Mouse (Mus musculus) embryonic facial prominence, embryonic 12.5 days (tissue): ENCODE measurements around the gene Iars2. TPM values are rescaled to one million over a fixed set of nuclear protein-coding genes. Genes with fewer than 3 reads are reported as not detected.

Experiments used
- ATAC-seq: fragments of 200-750 bp; cut with Nextera tagmentation; 2 replicates; pipeline ENCODE4 v1.8.0; 2017; ENCODE audit not compliant: insufficient number of reproducible peaks, insufficient read depth, low FRiP score, low TSS enrichment
- H3K27ac ChIP-seq: fragments of 300-500 bp; sonication (generic); 2 replicates; pipeline ENCODE4 v1.5.1; 2016; ENCODE audit warnings: mild to moderate bottlenecking
- H3K27me3 ChIP-seq: fragments of 300-500 bp; sonication (generic); 2 replicates; pipeline ENCODE4 v1.6.1; 2016; ENCODE audit warnings: mild to moderate bottlenecking, moderate library complexity
- H3K36me3 ChIP-seq: fragments of 300-500 bp; sonication (generic); 2 replicates; pipeline ENCODE4 v1.6.1; 2016; ENCODE audit warnings: mild to moderate bottlenecking
- H3K4me1 ChIP-seq: fragments of 300-500 bp; sonication (generic); 2 replicates; pipeline ENCODE4 v1.6.1; 2016
- H3K4me2 ChIP-seq: fragments of 300-500 bp; sonication (generic); replicated peaks from 2 replicates; pipeline ENCODE4 v1.6.1; 2016; ENCODE audit warnings: mild to moderate bottlenecking, moderate library complexity
- H3K4me3 ChIP-seq: fragments of 300-500 bp; sonication (generic); 2 replicates; pipeline ENCODE4 v1.5.1; 2016; ENCODE audit warnings: mild to moderate bottlenecking
- H3K9ac ChIP-seq: fragments of 300-500 bp; sonication (generic); 2 replicates; pipeline ENCODE4 v1.6.1; 2016; ENCODE audit warnings: mild to moderate bottlenecking, moderate library complexity
- H3K9me3 ChIP-seq: fragments of 300-500 bp; sonication (generic); 2 replicates; pipeline ENCODE4 v1.6.1; 2016; ENCODE audit warnings: mild to moderate bottlenecking, moderate library complexity
- WGBS: fragments of 180-500 bp; shearing (Covaris S2); methylation state at CpG from one replicate; pipeline ENCODE4 v1.1.7; 2016; 5-methylcytosine and 5-hydroxymethylcytosine counted together
- polyA plus RNA-seq: library from polyadenylated mRNA; unstranded; fragments of >200 nt; fragmentation: Nextera tagmentation; extraction: Ambion mirVana; gene quantifications from 2 replicates; pipeline ENCODE4 v1.2.1, GENCODE M21; 2016

The Iars2 gene
- polyA plus RNA-seq, 1 experiment from 2014 or later, result 29.1 TPM

- Histone ChIP-seq H3K4me3 (no peak overlapping the region), H3K9ac (no peak overlapping the region), H3K36me3 (peaks cover 65% of the 10 kb centered on the region), H3K4me2 (no peak overlapping the region), H3K27me3 (no peaks in the 10 kb centered on the region), H3K9me3 (no peaks in the 10 kb centered on the region), H3K27ac (no peak overlapping the region), H3K4me1 (no peaks in the 10 kb centered on the region)
- no peak for ATAC-seq
- WGBS, result 94% methylated on average over 8 of the region's 8 CpGs
Measured at GRCm38 (mm10) chr1:185353351-185353750, 24.2 kb upstream of the Iars2 start.

GRCm38 (mm10) chr1:185352151-185352550 is 23.0 kb upstream of the Iars2 start:
- WGBS, result 92% methylated on average over 12 of the region's 12 CpGs
- Histone ChIP-seq H3K36me3 (peaks cover 70% of the 10 kb centered on the region), H3K27me3 (no peaks in the 10 kb centered on the region), H3K4me2 (no peak overlapping the region), H3K4me3 (no peak overlapping the region), H3K9ac (no peak overlapping the region), H3K9me3 (no peaks in the 10 kb centered on the region), H3K4me1 (no peaks in the 10 kb centered on the region), H3K27ac (no peak overlapping the region)
- ATAC-seq, result no peak

- Histone ChIP-seq H3K4me1 (no peaks in the 10 kb centered on the region), H3K27me3 (no peaks in the 10 kb centered on the region), H3K27ac (no peak overlapping the region), H3K4me3 (no peak overlapping the region), H3K9ac (no peak overlapping the region), H3K9me3 (no peaks in the 10 kb centered on the region), H3K36me3 (peaks cover 75% of the 10 kb centered on the region), H3K4me2 (no peak overlapping the region)
- WGBS, result 89% methylated on average over 4 of the region's 4 CpGs
- no peak for ATAC-seq
Measured at GRCm38 (mm10) chr1:185350611-185351010, 21.4 kb upstream of the Iars2 start.

- Histone ChIP-seq H3K27ac (no peak overlapping the region), H3K4me2 (no peak overlapping the region), H3K36me3 (peaks cover 76% of the 10 kb centered on the region), H3K4me3 (no peak overlapping the region), H3K9me3 (no peaks in the 10 kb centered on the region), H3K9ac (no peak overlapping the region), H3K4me1 (no peaks in the 10 kb centered on the region), H3K27me3 (no peaks in the 10 kb centered on the region)
- WGBS, result 92% methylated on average over 14 of the region's 14 CpGs
- ATAC-seq, result no peak
Measured at GRCm38 (mm10) chr1:185349741-185350140, 20.5 kb upstream of the Iars2 start.

GRCm38 (mm10) chr1:185346188-185346587 is 17.0 kb upstream of the Iars2 start:
- H3K4me2 ChIP-seq, result no peak overlapping the region
- H3K27me3 ChIP-seq, result no peaks in the 10 kb centered on the region
- WGBS, result 80% methylated on average over 10 of the region's 10 CpGs
- ATAC-seq, result no peak
- no peak overlapping the region for H3K9ac ChIP-seq
- no peak overlapping the region for H3K4me3 ChIP-seq
- no peak overlapping the region for H3K27ac ChIP-seq
- peaks cover 85% of the 10 kb centered on the region for H3K36me3 ChIP-seq
- H3K9me3 ChIP-seq, result no peaks in the 10 kb centered on the region
- H3K4me1 ChIP-seq, result no peaks in the 10 kb centered on the region

GRCm38 (mm10) chr1:185343422-185343821 is 14.2 kb upstream of the Iars2 start:
- WGBS, result 83% methylated on average over 8 of the region's 8 CpGs
- Histone ChIP-seq H3K36me3 (peaks cover 83% of the 10 kb centered on the region), H3K4me3 (no peak overlapping the region), H3K4me1 (no peaks in the 10 kb centered on the region), H3K4me2 (no peak overlapping the region), H3K27ac (no peak overlapping the region), H3K27me3 (no peaks in the 10 kb centered on the region), H3K9me3 (no peaks in the 10 kb centered on the region), H3K9ac (no peak overlapping the region)
- no peak for ATAC-seq

GRCm38 (mm10) chr1:185342441-185342840 is 13.2 kb upstream of the Iars2 start:
- 94% methylated on average over 4 of the region's 4 CpGs for WGBS
- H3K27me3 ChIP-seq, result no peaks in the 10 kb centered on the region
- H3K9ac ChIP-seq, result no peak overlapping the region

GRCm38 (mm10) chr1:185336535-185336934 is 7.3 kb upstream of the Iars2 start:
- no peak overlapping the region for H3K9ac ChIP-seq
- H3K27ac ChIP-seq, result no peak overlapping the region
- H3K4me1 ChIP-seq, result peaks cover 11% of the 10 kb centered on the region; the same call in 1 of the 2 replicates
- no peak overlapping the region for H3K4me3 ChIP-seq
- H3K27me3 ChIP-seq, result no peaks in the 10 kb centered on the region
- H3K36me3 ChIP-seq, result peaks cover 24% of the 10 kb centered on the region
- H3K4me2 ChIP-seq, result no peak overlapping the region
- 64% methylated on average over 3 of the region's 3 CpGs for WGBS
- no peak for ATAC-seq
- no peaks in the 10 kb centered on the region for H3K9me3 ChIP-seq

More at GRCm38 (mm10) chr1:185342441-185342840, 13.2 kb upstream of the Iars2 start:
- peaks cover 74% of the 10 kb centered on the region for H3K36me3 ChIP-seq
- ATAC-seq, result no peak
- H3K27ac ChIP-seq, result no peak overlapping the region
- no peaks in the 10 kb centered on the region for H3K4me1 ChIP-seq
- H3K4me3 ChIP-seq, result no peak overlapping the region
- H3K9me3 ChIP-seq, result no peaks in the 10 kb centered on the region
- no peak overlapping the region for H3K4me2 ChIP-seq

GRCm38 (mm10) chr1:185335231-185335765 is 6.1 kb upstream of the Iars2 start:
- peaks cover 12% of the 10 kb centered on the region for H3K36me3 ChIP-seq
- H3K9ac ChIP-seq, result no peak overlapping the region
- no peak overlapping the region for H3K27ac ChIP-seq
- no peak overlapping the region for H3K4me3 ChIP-seq
- H3K4me2 ChIP-seq, result no peak overlapping the region
- H3K4me1 ChIP-seq, result peaks cover 11% of the 10 kb centered on the region; the same call in 1 of the 2 replicates
- WGBS, result 78% methylated on average over 6 of the region's 6 CpGs
- no peaks in the 10 kb centered on the region for H3K9me3 ChIP-seq
- H3K27me3 ChIP-seq, result no peaks in the 10 kb centered on the region
- no peak for ATAC-seq

- Histone ChIP-seq H3K4me2 (no peak overlapping the region), H3K27me3 (no peaks in the 10 kb centered on the region), H3K27ac (no peak overlapping the region), H3K4me3 (no peak overlapping the region), H3K36me3 (peaks cover 5% of the 10 kb centered on the region; the same call in 1 of the 2 replicates), H3K9ac (no peak overlapping the region), H3K4me1 (peaks cover 11% of the 10 kb centered on the region; the same call in 1 of the 2 replicates), H3K9me3 (no peaks in the 10 kb centered on the region)
- ATAC-seq, result no peak
- 86% methylated on average over 4 of the region's 4 CpGs for WGBS
Measured at GRCm38 (mm10) chr1:185334136-185334535, 4.9 kb upstream of the Iars2 start.

- H3K9me3 ChIP-seq, result no peaks in the 10 kb centered on the region
- no peak overlapping the region for H3K4me3 ChIP-seq
- no peaks in the 10 kb centered on the region for H3K27me3 ChIP-seq
- no peak overlapping the region for H3K9ac ChIP-seq
- H3K4me1 ChIP-seq, result peaks cover 11% of the 10 kb centered on the region; the same call in 1 of the 2 replicates
- no peak for ATAC-seq
- H3K4me2 ChIP-seq, result no peak overlapping the region
- 88% methylated on average over 5 of the region's 5 CpGs for WGBS
- H3K36me3 ChIP-seq, result peaks cover 3% of the 10 kb centered on the region; the same call in 1 of the 2 replicates
- no peak overlapping the region for H3K27ac ChIP-seq
Measured at GRCm38 (mm10) chr1:185333651-185334050, 4.5 kb upstream of the Iars2 start.

- H3K4me1 ChIP-seq, result peaks cover 11% of the 10 kb centered on the region; the same call in 1 of the 2 replicates
- peak within 1 kb of the TSS; percentile 84 for H3K27ac ChIP-seq
- H3K36me3 ChIP-seq, result peaks cover 2% of the 10 kb centered on the region; the same call in 1 of the 2 replicates
- peak within 1 kb of the TSS; percentile 59 for H3K4me3 ChIP-seq
- peak within 1 kb of the TSS; percentile 64 for H3K9ac ChIP-seq
- ATAC-seq, result peak; percentile 76
- H3K27me3 ChIP-seq, result no peaks in the 10 kb centered on the region
- H3K4me2 ChIP-seq, result peak within 1 kb of the TSS; percentile 77
- H3K9me3 ChIP-seq, result no peaks in the 10 kb centered on the region
- under 1% methylated on average over 32 of the region's 32 CpGs for WGBS
Measured at GRCm38 (mm10) chr1:185331983-185332430, 2.8 kb upstream of the Iars2 start, which contains the start of gene Bpnt1. Gene Bpnt1 (plus strand): TSS chr1:185332149.
